Mouse (Mus musculus) liver, postnatal 0 days (tissue): ENCODE measurements around the gene Fam169a.

ENCODE experiments used
- CTCF ChIP-seq: sonication (generic); IDR thresholded peaks from 2 replicates; pipeline ENCODE4 v1.5.1; 2016; ENCODE audit warnings: antibody characterized with exemption, low read depth
- EP300 ChIP-seq: IDR thresholded peaks from 2 replicates; pipeline ENCODE4 v1.6.1; 2016; ENCODE audit warnings: antibody characterized with exemption, low read depth, mild to moderate bottlenecking

DNA sequence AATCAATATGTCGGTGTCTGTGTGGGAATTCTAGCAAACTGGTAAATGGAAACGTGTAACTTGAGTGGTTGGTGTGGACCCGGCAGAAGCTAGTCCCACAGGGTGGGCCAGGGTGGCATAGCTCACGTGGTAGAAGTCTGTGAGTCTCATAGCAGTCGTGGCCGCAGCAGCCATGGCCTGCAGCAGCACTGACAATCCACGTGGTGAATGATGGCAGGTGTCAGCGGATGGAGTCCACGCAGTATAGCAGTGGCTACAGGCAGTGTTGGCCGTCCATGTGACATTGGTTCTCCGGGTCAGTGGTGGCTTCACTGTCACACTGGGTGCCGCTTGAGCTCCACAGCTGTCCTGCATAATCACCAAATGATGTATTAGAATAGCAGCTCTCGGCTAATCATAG is 37.0 kb upstream of the Fam169a start:
- TF ChIP-seq EP300 (no peak), CTCF (no peak)
